Mouse (Mus musculus): ENCODE results near the gene Igf2bp2.

GRCm38 (mm10) chr16:22136198-22136597 lies 26.9 kb downstream of the Igf2bp2 start:
- TF ChIP-seq POLR2A (IDR thresholded peaks at IDR 0.05; ENCODE audit: insufficient read depth, low read depth, low read length) (no peak), CTCF (IDR thresholded peaks at IDR 0.05; ENCODE audit: insufficient read depth, low read depth, low read length) (no peak)

Measured in olfactory bulb, adult 2 months (tissue).